Mouse (Mus musculus): ENCODE results near the gene Rab11fip3. TPM values are rescaled to one million over a fixed set of nuclear protein-coding genes. Genes with fewer than 3 reads are reported as not detected.

Gene Rab11fip3
- total RNA-seq, 1 experiment: 9.4 TPM

DNA sequence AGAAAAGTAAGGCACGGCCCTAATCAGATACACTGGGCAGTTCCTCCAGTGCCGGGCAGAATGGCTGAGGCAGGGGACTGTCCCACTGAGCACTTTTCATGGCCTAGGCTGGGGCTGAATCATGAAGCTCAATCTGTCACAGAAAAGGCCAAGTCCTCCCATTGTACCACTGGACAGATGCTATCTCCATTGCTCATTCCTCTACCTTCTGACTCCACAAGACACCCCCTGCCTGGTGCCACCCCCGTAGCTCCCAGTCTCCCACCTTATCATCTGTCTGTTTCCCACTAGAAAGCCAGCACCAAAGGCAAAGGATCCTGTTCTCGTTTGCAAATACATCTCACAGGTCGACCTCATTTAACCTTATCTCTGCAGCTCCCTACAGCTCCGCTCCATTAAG is 37.3 kb downstream of the Rab11fip3 start:
- DNase-seq (ENCODE audit: low read depth, low spot score): no peak
- no peaks in the 10 kb centered on the region for H3K9me3 ChIP-seq (ENCODE audit: control insufficient read depth, insufficient read depth, low read depth, low read length)
- H3K4me1 ChIP-seq (ENCODE audit: control insufficient read depth in 2 of 2, insufficient read depth in 2 of 2, low read length in 2 of 2, poor library complexity in 1 of 2): peaks cover 0 to 2% of the 10 kb centered on the region in 2 experiments; a peak in 1 of 4 replicates
- no peak overlapping the region for H3K27ac ChIP-seq (ENCODE audit: insufficient read depth, low read depth, low read length, poor library complexity, severe bottlenecking)
- in situ Hi-C loops (cut with MboI; ENCODE audit: low sequenced_read_pairs in 2 of 2, unreplicated experiment in 2 of 2): no loop called here
- H3K9ac ChIP-seq (ENCODE audit: insufficient read depth, low read depth, low read length, poor library complexity, severe bottlenecking): no peak overlapping the region
- no peak overlapping the region for H3K4me3 ChIP-seq (ENCODE audit: insufficient read depth in 1 of 2, low read depth in 1 of 2, low read length in 2 of 2, poor library complexity in 1 of 2, severe bottlenecking in 1 of 2)
- TF ChIP-seq ZC3H11A (IDR thresholded peaks at IDR 0.05; ENCODE audit: borderline replicate concordance, low read depth, low read length) (no peak), HCFC1 (IDR thresholded peaks at IDR 0.05; ENCODE audit: borderline replicate concordance, insufficient read depth, low read length) (no peak), CHD2 (IDR thresholded peaks at IDR 0.05; ENCODE audit: low read depth, low read length) (no peak)
- no peaks in the 10 kb centered on the region; the same call in 1 of the 2 replicates for H3K36me3 ChIP-seq (ENCODE audit: control insufficient read depth, insufficient read depth, low read length, poor library complexity, severe bottlenecking)

DNA sequence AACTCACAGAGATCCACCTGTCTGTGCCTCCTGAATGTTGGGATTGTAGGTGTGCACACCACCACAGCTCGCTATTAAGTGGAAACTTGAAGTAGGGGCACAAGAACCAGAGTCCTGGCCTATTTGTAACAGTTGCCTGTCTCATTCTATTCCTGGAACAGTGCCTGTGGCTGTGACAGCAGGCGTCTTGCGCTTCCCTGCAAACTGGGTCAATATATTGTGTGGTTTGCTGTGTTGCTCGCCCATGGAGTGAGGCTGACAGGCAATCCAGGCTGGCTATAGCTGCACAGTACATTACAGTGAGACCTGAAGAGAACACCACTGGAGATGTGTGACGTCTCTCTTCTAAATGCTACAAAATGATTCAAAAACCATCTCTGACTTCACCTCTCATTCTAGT is 37.8 kb downstream of the Rab11fip3 start:
- Histone ChIP-seq H3K9ac (ENCODE audit: insufficient read depth, low read depth, low read length, poor library complexity, severe bottlenecking) (no peak overlapping the region), H3K36me3 (ENCODE audit: control insufficient read depth, insufficient read depth, low read length, poor library complexity, severe bottlenecking) (no peaks in the 10 kb centered on the region; the same call in 1 of the 2 replicates), H3K4me3 (ENCODE audit: insufficient read depth in 1 of 2, low read depth in 1 of 2, low read length in 2 of 2, poor library complexity in 1 of 2, severe bottlenecking in 1 of 2) (no peak overlapping the region), H3K9me3 (ENCODE audit: control insufficient read depth, insufficient read depth, low read depth, low read length) (no peaks in the 10 kb centered on the region), H3K4me1 (ENCODE audit: control insufficient read depth in 2 of 2, insufficient read depth in 2 of 2, low read length in 2 of 2, poor library complexity in 1 of 2) (peaks cover 0 to 2% of the 10 kb centered on the region in 2 experiments; a peak in 1 of 4 replicates), H3K27ac (ENCODE audit: insufficient read depth, low read depth, low read length, poor library complexity, severe bottlenecking) (no peak overlapping the region)
- in situ Hi-C loops (cut with MboI; ENCODE audit: low sequenced_read_pairs in 2 of 2, unreplicated experiment in 2 of 2): no loop called here
- no peak for TF ChIP-seq HCFC1 (IDR thresholded peaks at IDR 0.05; ENCODE audit: borderline replicate concordance, insufficient read depth, low read length)
- no peak for TF ChIP-seq MAFK (IDR thresholded peaks at IDR 0.05; ENCODE audit: insufficient read depth, low read depth, low read length)
- TF ChIP-seq CHD2 (IDR thresholded peaks at IDR 0.05; ENCODE audit: low read depth, low read length): no peak
- TF ChIP-seq ZC3H11A (IDR thresholded peaks at IDR 0.05; ENCODE audit: borderline replicate concordance, low read depth, low read length): no peak
- no peak for TF ChIP-seq ZNF384 (IDR thresholded peaks at IDR 0.05; ENCODE audit: low read depth, low read length)
- no peak for DNase-seq (ENCODE audit: low read depth, low spot score)

DNA sequence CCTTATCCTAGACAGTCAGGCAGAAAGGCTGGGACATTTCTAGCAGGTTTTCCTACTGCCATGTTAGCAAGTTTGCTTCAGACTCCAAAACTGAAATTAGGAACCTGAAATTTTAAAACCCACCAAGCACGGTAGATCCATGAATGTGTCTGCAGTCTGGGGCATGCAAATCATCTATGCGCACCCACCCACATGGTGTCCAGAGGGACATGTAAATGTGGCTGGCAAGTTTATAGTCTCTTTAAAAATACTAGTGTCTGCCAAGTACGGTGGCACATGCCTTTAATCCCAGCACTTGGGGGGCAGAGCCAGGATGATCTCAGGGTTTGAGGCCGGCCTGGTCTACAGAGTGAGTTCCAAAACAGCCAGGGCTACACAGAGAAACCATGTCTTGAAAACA is 41.1 kb downstream of the Rab11fip3 start:
- DNase-seq (ENCODE audit: low read depth, low spot score): no peak
- H3K9me3 ChIP-seq (ENCODE audit: control insufficient read depth, insufficient read depth, low read depth, low read length): no peaks in the 10 kb centered on the region
- no peak overlapping the region for H3K27ac ChIP-seq (ENCODE audit: insufficient read depth, low read depth, low read length, poor library complexity, severe bottlenecking)
- peaks cover 0 to 3% of the 10 kb centered on the region in 2 experiments; a peak in 1 of 4 replicates for H3K4me1 ChIP-seq (ENCODE audit: control insufficient read depth in 2 of 2, insufficient read depth in 2 of 2, low read length in 2 of 2, poor library complexity in 1 of 2)
- TF ChIP-seq MAFK (IDR thresholded peaks at IDR 0.05; ENCODE audit: insufficient read depth, low read depth, low read length): no peak
- no peak for TF ChIP-seq ZC3H11A (IDR thresholded peaks at IDR 0.05; ENCODE audit: borderline replicate concordance, low read depth, low read length)
- TF ChIP-seq ZNF384 (IDR thresholded peaks at IDR 0.05; ENCODE audit: low read depth, low read length): no peak
- no peak for TF ChIP-seq CHD2 (IDR thresholded peaks at IDR 0.05; ENCODE audit: low read depth, low read length)
- TF ChIP-seq HCFC1 (IDR thresholded peaks at IDR 0.05; ENCODE audit: borderline replicate concordance, insufficient read depth, low read length): no peak
- no peaks in the 10 kb centered on the region; the same call in 1 of the 2 replicates for H3K36me3 ChIP-seq (ENCODE audit: control insufficient read depth, insufficient read depth, low read length, poor library complexity, severe bottlenecking)
- H3K9ac ChIP-seq (ENCODE audit: insufficient read depth, low read depth, low read length, poor library complexity, severe bottlenecking): no peak overlapping the region
- in situ Hi-C loops (cut with MboI; ENCODE audit: low sequenced_read_pairs in 2 of 2, unreplicated experiment in 2 of 2): no loop called here
- H3K4me3 ChIP-seq (ENCODE audit: insufficient read depth in 1 of 2, low read depth in 1 of 2, low read length in 2 of 2, poor library complexity in 1 of 2, severe bottlenecking in 1 of 2): no peak overlapping the region

DNA sequence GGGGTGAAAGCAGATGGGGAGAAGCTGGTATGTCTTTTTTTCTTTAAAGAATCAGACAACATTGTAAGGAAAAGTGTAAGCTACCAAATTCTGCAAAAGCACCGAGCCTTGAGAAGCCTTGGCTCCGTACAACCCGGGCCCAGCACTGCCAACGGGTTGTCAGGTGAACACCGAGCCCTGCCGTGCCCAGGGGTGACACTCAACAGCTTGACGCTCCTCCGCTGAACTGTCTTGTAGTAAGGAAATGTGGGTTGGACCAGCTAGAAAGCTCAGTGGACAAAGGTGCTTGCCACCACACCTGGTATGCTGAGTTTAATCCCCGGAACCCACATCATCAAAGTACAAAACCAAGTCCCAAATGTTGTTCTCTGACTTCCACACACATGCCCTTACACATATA is 44.7 kb downstream of the Rab11fip3 start:
- H3K36me3 ChIP-seq (ENCODE audit: control insufficient read depth, insufficient read depth, low read length, poor library complexity, severe bottlenecking): no peaks in the 10 kb centered on the region
- TF ChIP-seq MAFK (IDR thresholded peaks at IDR 0.05; ENCODE audit: insufficient read depth, low read depth, low read length): no peak
- no peak for TF ChIP-seq ZNF384 (IDR thresholded peaks at IDR 0.05; ENCODE audit: low read depth, low read length)
- TF ChIP-seq CHD2 (IDR thresholded peaks at IDR 0.05; ENCODE audit: low read depth, low read length): no peak
- TF ChIP-seq ZC3H11A (IDR thresholded peaks at IDR 0.05; ENCODE audit: borderline replicate concordance, low read depth, low read length): no peak
- TF ChIP-seq HCFC1 (IDR thresholded peaks at IDR 0.05; ENCODE audit: borderline replicate concordance, insufficient read depth, low read length): no peak
- in situ Hi-C loops (cut with MboI; ENCODE audit: low sequenced_read_pairs in 2 of 2, unreplicated experiment in 2 of 2): no loop called here
- no peak for DNase-seq (ENCODE audit: low read depth, low spot score)
- no peak overlapping the region for H3K4me3 ChIP-seq (ENCODE audit: insufficient read depth in 1 of 2, low read depth in 1 of 2, low read length in 2 of 2, poor library complexity in 1 of 2, severe bottlenecking in 1 of 2)
- H3K9me3 ChIP-seq (ENCODE audit: control insufficient read depth, insufficient read depth, low read depth, low read length): no peaks in the 10 kb centered on the region
- H3K9ac ChIP-seq (ENCODE audit: insufficient read depth, low read depth, low read length, poor library complexity, severe bottlenecking): no peak overlapping the region
- no peak overlapping the region for H3K27ac ChIP-seq (ENCODE audit: insufficient read depth, low read depth, low read length, poor library complexity, severe bottlenecking)
- H3K4me1 ChIP-seq (ENCODE audit: control insufficient read depth in 2 of 2, insufficient read depth in 2 of 2, low read length in 2 of 2, poor library complexity in 1 of 2): 0 out of 4 replicates have a peak, but pooled peaks cover 0 to 2% of the 10 kb centered on the region in 2 experiments

DNA sequence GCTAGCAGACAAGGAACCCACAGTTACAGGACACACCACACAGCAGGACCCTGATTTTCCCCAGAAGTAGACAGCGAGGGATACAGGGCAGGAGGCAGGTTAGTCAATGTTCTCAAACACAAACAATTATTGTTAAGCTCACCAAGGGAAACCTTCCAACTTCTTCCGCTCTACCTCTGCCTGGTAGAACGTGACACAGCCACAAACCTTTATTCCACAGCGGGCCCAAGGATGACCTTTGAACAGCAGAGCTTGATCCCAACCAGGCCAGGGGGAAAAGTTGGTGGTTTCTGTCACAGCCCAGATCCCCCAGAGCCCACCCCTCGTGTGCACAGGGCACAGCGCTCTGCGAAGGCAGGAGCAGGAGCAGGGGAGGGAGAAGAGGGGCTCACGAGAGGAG is 45.4 kb downstream of the Rab11fip3 start:
- in situ Hi-C loops (cut with MboI; ENCODE audit: low sequenced_read_pairs in 2 of 2, unreplicated experiment in 2 of 2): no loop called here
- Histone ChIP-seq H3K4me3 (ENCODE audit: insufficient read depth in 1 of 2, low read depth in 1 of 2, low read length in 2 of 2, poor library complexity in 1 of 2, severe bottlenecking in 1 of 2) (no peak overlapping the region), H3K36me3 (ENCODE audit: control insufficient read depth, insufficient read depth, low read length, poor library complexity, severe bottlenecking) (no peaks in the 10 kb centered on the region), H3K27ac (ENCODE audit: insufficient read depth, low read depth, low read length, poor library complexity, severe bottlenecking) (no peak overlapping the region), H3K4me1 (ENCODE audit: control insufficient read depth in 2 of 2, insufficient read depth in 2 of 2, low read length in 2 of 2, poor library complexity in 1 of 2) (0 out of 4 replicates have a peak, but pooled peaks cover 0 to 2% of the 10 kb centered on the region in 2 experiments), H3K9me3 (ENCODE audit: control insufficient read depth, insufficient read depth, low read depth, low read length) (no peaks in the 10 kb centered on the region), H3K9ac (ENCODE audit: insufficient read depth, low read depth, low read length, poor library complexity, severe bottlenecking) (no peak overlapping the region)
- DNase-seq (ENCODE audit: low read depth, low spot score): no peak
- TF ChIP-seq ZC3H11A (IDR thresholded peaks at IDR 0.05; ENCODE audit: borderline replicate concordance, low read depth, low read length) (no peak), MAFK (IDR thresholded peaks at IDR 0.05; ENCODE audit: insufficient read depth, low read depth, low read length) (no peak), ZNF384 (IDR thresholded peaks at IDR 0.05; ENCODE audit: low read depth, low read length) (no peak), HCFC1 (IDR thresholded peaks at IDR 0.05; ENCODE audit: borderline replicate concordance, insufficient read depth, low read length) (no peak), CHD2 (IDR thresholded peaks at IDR 0.05; ENCODE audit: low read depth, low read length) (no peak)
